Mouse (Mus musculus) heart, embryonic 15.5 days (tissue): Measurements from ENCODE around the gene Olfr691. TPM values are rescaled to one million over a fixed set of nuclear protein-coding genes. Genes with fewer than 3 reads are reported as not detected.

Experiments
- ATAC-seq: fragments of 200-750 bp; cut with Nextera tagmentation; replicated peaks from 2 replicates; pipeline ENCODE4 v1.8.0; 2017; ENCODE audit warnings: low read depth, moderate TSS enrichment; ENCODE audit not compliant: insufficient number of reproducible peaks, insufficient read depth, low FRiP score
- H3K27ac ChIP-seq: fragments of 300-500 bp; sonication (generic); 2 replicates; pipeline ENCODE4 v1.5.1; 2015; ENCODE audit warnings: mild to moderate bottlenecking, inconsistent platforms
- H3K27me3 ChIP-seq: fragments of 300-500 bp; sonication (generic); 2 replicates; pipeline ENCODE4 v1.6.1; 2015; ENCODE audit warnings: inconsistent platforms
- H3K36me3 ChIP-seq: fragments of 300-500 bp; sonication (generic); 2 replicates; pipeline ENCODE4 v1.6.1; 2015; ENCODE audit warnings: mild to moderate bottlenecking, inconsistent platforms
- H3K4me1 ChIP-seq: fragments of 300-500 bp; sonication (generic); replicated peaks from 2 replicates; pipeline ENCODE4 v1.6.1; 2015; ENCODE audit warnings: inconsistent platforms
- H3K4me2 ChIP-seq: fragments of 300-500 bp; sonication (generic); 2 replicates; pipeline ENCODE4 v1.6.1; 2015; ENCODE audit warnings: inconsistent platforms, mild to moderate bottlenecking, moderate library complexity
- H3K4me3 ChIP-seq: fragments of 300-500 bp; sonication (generic); 2 replicates; pipeline ENCODE4 v1.5.1; 2015; ENCODE audit warnings: mild to moderate bottlenecking, inconsistent platforms
- H3K9ac ChIP-seq: fragments of 300-500 bp; sonication (generic); 2 replicates; pipeline ENCODE4 v1.6.1; 2015; ENCODE audit warnings: mild to moderate bottlenecking, inconsistent platforms
- H3K9me3 ChIP-seq: fragments of 300-500 bp; sonication (generic); replicated peaks from 2 replicates; pipeline ENCODE4 v1.6.1; 2016; ENCODE audit warnings: inconsistent platforms
- WGBS: fragments of 180-500 bp; shearing (Covaris S2); methylation state at CpG from one replicate; pipeline ENCODE4 v1.1.7; 2015; ENCODE audit warnings: mixed read lengths; 5-methylcytosine and 5-hydroxymethylcytosine counted together
- polyA plus RNA-seq: library from polyadenylated mRNA; unstranded; fragments of >200 nt; fragmentation: Nextera tagmentation; extraction: Ambion mirVana; gene quantifications from 2 replicates; pipeline ENCODE4 v1.2.1, GENCODE M21; 2015

Gene Olfr691
- polyA plus RNA-seq: not detected in 2 replicates

- Histone ChIP-seq H3K4me2 (no peak within 1 kb of the TSS), H3K4me3 (no peak within 1 kb of the TSS), H3K27ac (no peak within 1 kb of the TSS), H3K9ac (no peak within 1 kb of the TSS), H3K4me1 (no peaks in the 10 kb centered on the region), H3K9me3 (no peaks in the 10 kb centered on the region), H3K27me3 (no peaks in the 10 kb centered on the region), H3K36me3 (no peaks in the 10 kb centered on the region)
- whole genome bisulfite sequencing: 44% methylated on average over 1 of the region's 1 CpGs
- no peak for ATAC-seq
Observed at GRCm38 (mm10) chr7:105342170-105342569, at the start of gene Olfr691. Gene Olfr691 (minus strand): TSS chr7:105342270.

- H3K9ac ChIP-seq: no peak overlapping the region
- ATAC-seq: no peak
- no peaks in the 10 kb centered on the region for H3K9me3 ChIP-seq
- no peak overlapping the region for H3K4me3 ChIP-seq
- H3K27ac ChIP-seq: no peak overlapping the region
- H3K4me1 ChIP-seq: no peaks in the 10 kb centered on the region
- WGBS: 88% methylated on average over 2 of the region's 2 CpGs
- H3K27me3 ChIP-seq: no peaks in the 10 kb centered on the region
- H3K36me3 ChIP-seq: peaks cover 41% of the 10 kb centered on the region
- no peak overlapping the region for H3K4me2 ChIP-seq
Observed at GRCm38 (mm10) chr7:105390236-105390635, 48.2 kb upstream of the Olfr691 start.

DNA sequence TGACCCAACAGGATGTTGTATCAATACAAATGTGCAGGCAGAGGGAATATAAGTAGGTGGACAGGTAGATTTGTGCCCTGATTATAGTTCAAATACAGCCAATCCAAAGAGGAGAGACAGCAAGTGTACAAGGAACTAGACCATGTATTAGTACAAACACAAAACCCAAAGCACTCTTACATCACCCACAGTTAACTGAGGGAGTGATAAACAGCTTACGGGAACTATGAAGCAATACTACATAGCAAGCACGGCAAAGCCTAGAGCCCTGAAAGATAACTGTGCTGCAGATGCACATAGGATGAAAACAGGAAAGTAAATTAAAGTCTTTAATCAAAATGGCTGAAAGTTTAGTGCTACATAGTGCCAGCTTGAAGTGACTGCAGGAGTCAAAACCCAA is 45.6 kb upstream of the Olfr691 start:
- Histone ChIP-seq H3K27ac (no peak overlapping the region), H3K4me3 (no peak overlapping the region), H3K4me2 (no peak overlapping the region), H3K36me3 (peaks cover 66% of the 10 kb centered on the region), H3K9me3 (no peaks in the 10 kb centered on the region), H3K4me1 (no peaks in the 10 kb centered on the region), H3K27me3 (no peaks in the 10 kb centered on the region), H3K9ac (no peak overlapping the region)
- no peak for ATAC-seq
- WGBS: 95% methylated on average over 2 of the region's 2 CpGs

DNA sequence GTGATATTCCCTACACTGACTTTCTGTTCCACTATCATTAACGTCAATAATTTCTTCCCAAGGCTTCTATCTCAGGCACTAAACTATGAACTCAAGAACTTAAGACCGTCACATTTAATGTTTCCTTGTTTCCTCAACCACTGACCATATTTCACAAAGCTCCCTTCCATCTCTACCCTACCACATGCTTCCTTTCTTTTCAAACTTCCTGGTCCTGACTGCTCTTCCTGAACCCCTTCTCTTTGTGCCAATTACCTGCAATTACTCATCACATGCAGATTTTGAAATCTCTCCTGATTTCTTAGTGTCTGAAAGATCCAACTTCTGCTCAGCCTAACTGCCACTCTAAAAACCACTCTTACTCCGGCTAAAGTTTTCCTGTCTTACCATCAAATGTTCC is 38.3 kb upstream of the Olfr691 start:
- H3K4me3 ChIP-seq: no peak overlapping the region
- H3K9ac ChIP-seq: no peak overlapping the region
- WGBS: 89% methylated on average over 3 of the region's 3 CpGs
- H3K36me3 ChIP-seq: peaks cover 76% of the 10 kb centered on the region
- H3K4me2 ChIP-seq: no peak overlapping the region
- ATAC-seq: no peak
- H3K27ac ChIP-seq: no peak overlapping the region
- H3K4me1 ChIP-seq: no peaks in the 10 kb centered on the region
- no peaks in the 10 kb centered on the region for H3K9me3 ChIP-seq
- no peaks in the 10 kb centered on the region for H3K27me3 ChIP-seq

- no peaks in the 10 kb centered on the region for H3K9me3 ChIP-seq
- peak within 1 kb of the TSS; percentile 71 for H3K27ac ChIP-seq
- no peak for ATAC-seq
- 73% methylated on average over 1 of the region's 1 CpGs for WGBS
- H3K36me3 ChIP-seq: peaks cover 30% of the 10 kb centered on the region
- H3K4me3 ChIP-seq: no peak within 1 kb of the TSS
- peaks cover 11% of the 10 kb centered on the region for H3K4me1 ChIP-seq
- H3K27me3 ChIP-seq: no peaks in the 10 kb centered on the region
- H3K9ac ChIP-seq: no peak within 1 kb of the TSS
- no peak within 1 kb of the TSS for H3K4me2 ChIP-seq
Observed at GRCm38 (mm10) chr7:105374866-105375265, 32.8 kb upstream of the Olfr691 start, which contains the start of gene Gm5901. Gene Gm5901 (plus strand): TSS chr7:105375038.

DNA sequence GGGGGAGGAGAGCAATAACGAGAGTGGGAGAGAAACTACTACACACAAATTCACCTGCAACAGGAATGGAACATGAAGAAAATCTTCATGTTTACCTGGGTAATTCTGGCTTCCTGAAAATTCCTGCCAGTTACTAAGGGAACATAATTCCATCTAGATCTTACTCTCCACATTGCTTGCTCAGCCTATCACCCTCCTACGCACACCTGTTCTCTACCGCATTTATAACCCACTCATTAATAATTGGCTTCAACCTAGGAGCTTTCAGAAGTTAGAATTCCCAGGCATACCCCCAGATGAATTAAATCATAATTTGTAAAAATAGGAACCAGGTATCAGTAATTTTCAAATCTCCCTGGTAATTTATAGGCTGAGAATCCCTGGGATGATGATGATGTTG is 31.9 kb upstream of the Olfr691 start:
- WGBS: 79% methylated on average over 3 of the region's 3 CpGs
- Histone ChIP-seq H3K4me1 (peaks cover 11% of the 10 kb centered on the region), H3K27me3 (no peaks in the 10 kb centered on the region), H3K4me2 (no peak overlapping the region), H3K9me3 (no peaks in the 10 kb centered on the region), H3K27ac (peak overlapping the region; percentile 71), H3K9ac (no peak overlapping the region), H3K36me3 (peaks cover 21% of the 10 kb centered on the region), H3K4me3 (no peak overlapping the region)
- ATAC-seq: no peak

- ATAC-seq: peak; percentile 89
- Histone ChIP-seq H3K27ac (peak overlapping the region; percentile 71), H3K4me1 (peaks cover 11% of the 10 kb centered on the region), H3K9me3 (no peaks in the 10 kb centered on the region), H3K4me3 (no peak overlapping the region), H3K9ac (no peak overlapping the region), H3K4me2 (no peak overlapping the region), H3K36me3 (peaks cover 16% of the 10 kb centered on the region), H3K27me3 (no peaks in the 10 kb centered on the region)
- WGBS: 37% methylated on average over 4 of the region's 4 CpGs
Observed at GRCm38 (mm10) chr7:105373509-105373908, 31.4 kb upstream of the Olfr691 start.

DNA sequence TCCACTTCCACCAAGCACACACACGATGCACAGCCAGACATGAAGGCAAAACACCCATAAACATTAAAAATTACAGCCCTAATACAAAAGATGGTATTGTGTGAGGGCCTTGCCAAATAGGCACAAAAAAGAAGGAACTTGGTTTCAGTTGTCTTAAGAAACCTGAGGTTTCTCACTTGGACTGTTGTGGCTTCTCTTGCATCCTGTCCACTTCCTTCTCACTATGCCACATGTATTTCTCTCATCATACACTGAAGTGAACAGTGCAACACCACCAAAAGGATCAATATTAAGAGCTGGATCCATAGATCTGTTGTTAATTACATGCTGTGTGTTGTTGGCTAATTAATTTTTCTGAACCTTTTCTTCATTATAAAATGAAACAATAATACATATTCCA is 30.8 kb upstream of the Olfr691 start:
- H3K4me1 ChIP-seq: peaks cover 11% of the 10 kb centered on the region
- H3K36me3 ChIP-seq: peaks cover 10% of the 10 kb centered on the region
- no peak overlapping the region for H3K4me2 ChIP-seq
- H3K9me3 ChIP-seq: no peaks in the 10 kb centered on the region
- peak overlapping the region; percentile 71 for H3K27ac ChIP-seq
- 89% methylated on average over 1 of the region's 1 CpGs for WGBS
- no peak overlapping the region for H3K4me3 ChIP-seq
- no peaks in the 10 kb centered on the region for H3K27me3 ChIP-seq
- ATAC-seq: no peak
- no peak overlapping the region for H3K9ac ChIP-seq

DNA sequence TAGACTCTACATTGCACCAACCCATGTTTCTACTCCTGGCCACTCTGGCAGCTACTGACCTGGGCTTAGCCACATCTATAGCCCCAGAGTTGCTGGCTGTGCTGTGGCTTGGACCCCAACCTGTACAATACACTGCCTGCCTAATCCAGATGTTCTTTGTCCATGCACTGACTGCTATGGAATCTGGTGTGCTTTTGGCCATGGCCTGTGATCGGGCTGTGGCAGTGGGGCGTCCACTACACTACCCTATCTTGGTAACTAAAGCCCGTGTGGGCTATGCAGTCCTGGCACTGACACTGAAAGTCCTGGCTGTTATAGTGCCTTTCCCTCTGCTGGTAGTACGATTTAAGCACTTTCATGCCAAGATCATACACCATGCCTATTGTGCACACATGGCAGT is 26.5 kb upstream of the Olfr691 start:
- ATAC-seq: no peak
- WGBS: 80% methylated on average over 4 of the region's 4 CpGs
- H3K36me3 ChIP-seq: no peaks in the 10 kb centered on the region

DNA sequence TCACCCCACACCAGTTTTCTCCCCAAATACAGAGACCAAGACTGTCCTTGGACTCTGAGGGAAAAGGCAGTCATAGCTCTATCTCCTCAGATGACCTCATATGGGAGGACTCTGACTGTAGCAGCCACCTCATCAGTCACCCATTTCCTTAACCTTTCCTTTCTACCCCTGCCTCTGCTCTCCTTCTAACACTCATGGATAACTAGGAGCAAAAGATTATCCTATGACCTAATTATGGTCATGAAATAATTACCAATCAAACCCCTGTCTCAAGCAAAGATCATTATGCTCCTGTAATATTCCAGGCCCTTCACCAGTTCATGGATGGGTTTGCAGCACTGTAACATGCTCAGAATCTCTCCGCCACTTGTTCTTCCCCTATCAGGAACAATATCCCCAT is 25.9 kb upstream of the Olfr691 start, which contains the start of gene Olfr692:
Gene Olfr692, plus strand, starts transcription at position 301 of the 400 bp plus-strand sequence.
- ATAC-seq: no peak
- Histone ChIP-seq H3K4me3 (no peak within 1 kb of the TSS), H3K9me3 (no peaks in the 10 kb centered on the region), H3K27ac (no peak within 1 kb of the TSS), H3K4me1 (peaks cover 1% of the 10 kb centered on the region; the same call in 1 of the 2 replicates), H3K36me3 (no peaks in the 10 kb centered on the region), H3K9ac (no peak within 1 kb of the TSS), H3K4me2 (no peak within 1 kb of the TSS), H3K27me3 (no peaks in the 10 kb centered on the region)
- 88% methylated on average over 1 of the region's 1 CpGs for WGBS

More for the DNA sequence above, 26.5 kb upstream of the Olfr691 start:
- Histone ChIP-seq H3K4me1 (peaks cover 6% of the 10 kb centered on the region), H3K4me3 (no peak overlapping the region), H3K27me3 (no peaks in the 10 kb centered on the region), H3K9me3 (no peaks in the 10 kb centered on the region), H3K4me2 (no peak overlapping the region), H3K27ac (no peak overlapping the region), H3K9ac (no peak overlapping the region)

- Histone ChIP-seq H3K4me3 (no peak overlapping the region), H3K36me3 (no peaks in the 10 kb centered on the region), H3K4me1 (no peaks in the 10 kb centered on the region), H3K27ac (no peak overlapping the region), H3K4me2 (no peak overlapping the region), H3K27me3 (no peaks in the 10 kb centered on the region), H3K9me3 (no peaks in the 10 kb centered on the region), H3K9ac (no peak overlapping the region)
- WGBS: 80% methylated on average over 5 of the region's 5 CpGs
- ATAC-seq: no peak
Observed at GRCm38 (mm10) chr7:105367268-105367667, 25.2 kb upstream of the Olfr691 start.

DNA sequence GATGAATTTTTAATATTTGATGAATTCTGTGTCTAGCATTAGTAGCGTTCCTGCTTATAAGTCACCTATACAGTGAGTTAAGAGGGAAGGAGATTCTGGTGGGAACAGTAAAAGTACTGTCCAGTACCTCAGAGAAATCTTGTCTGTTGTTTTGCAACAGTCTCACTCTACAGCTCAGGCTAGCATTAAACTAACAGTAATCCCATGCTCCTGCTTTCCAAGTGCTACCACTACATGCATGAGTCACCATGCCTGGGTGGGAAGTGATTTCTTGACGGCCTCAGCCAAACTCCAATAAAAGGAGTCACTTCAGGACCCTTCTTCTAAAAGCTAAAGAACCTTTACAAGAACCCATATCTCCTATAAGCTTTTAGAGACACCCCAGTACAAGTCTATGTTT is 19.6 kb upstream of the Olfr691 start:
- H3K4me2 ChIP-seq: no peak overlapping the region
- no peak overlapping the region for H3K4me3 ChIP-seq
- H3K9me3 ChIP-seq: no peaks in the 10 kb centered on the region
- 71% methylated on average over 2 of the region's 2 CpGs for WGBS
- ATAC-seq: no peak
- H3K4me1 ChIP-seq: no peaks in the 10 kb centered on the region
- H3K27me3 ChIP-seq: no peaks in the 10 kb centered on the region
- H3K36me3 ChIP-seq: no peaks in the 10 kb centered on the region
- no peak overlapping the region for H3K27ac ChIP-seq
- H3K9ac ChIP-seq: no peak overlapping the region
